26 mouse cellular contexts compared by ENCODE assay signal in genomic region chr12:25676631-25677030, GRCm38 (mm10).
DNase-seq lines count a peak whose midpoint lies in the region; ATAC-seq and TF ChIP-seq lines count a peak whose summit lies in the region.
"Had no signal": no experiment of that assay in that cellular context is flagged by ENCODE, and none has a peak within 500 bp of the region (broad histone marks: within the 10 kb centered on the region; RNA-seq: fewer than 3 reads in every experiment).

No protein-coding gene starts in this region.

- no peak for ATAC-seq in forebrain, embryonic 14.5 days
- ATAC-seq in forebrain, embryonic 12.5 days (ENCODE audit: low FRiP score): no peak
- peak; percentile 43; the same call in 1 of the 2 replicates for ATAC-seq in forebrain, postnatal 0 days
- ATAC-seq: activated CD4-positive, CD25-positive, alpha-beta regulatory T cell, adult 4 months; hindbrain, embryonic 16.5 days; intestine, embryonic 15.5 days had no signal

- no peak overlapping the region for H3K4me2 ChIP-seq in forebrain, embryonic 14.5 days (ENCODE audit: low read length)
- H3K4me2 ChIP-seq in forebrain, embryonic 12.5 days: no peak overlapping the region
- no peak overlapping the region for H3K4me2 ChIP-seq in forebrain, postnatal 0 days (ENCODE audit: low read depth)
- H3K4me2 ChIP-seq: embryonic facial prominence, embryonic 12.5 days; embryonic facial prominence, embryonic 15.5 days; heart, embryonic 12.5 days; heart, embryonic 15.5 days; hindbrain, embryonic 13.5 days; intestine, embryonic 15.5 days had no signal

- H3K4me1 ChIP-seq in forebrain, embryonic 14.5 days (ENCODE audit: control insufficient read depth, insufficient read depth, low read length): no peaks in the 10 kb centered on the region
- H3K4me1 ChIP-seq in forebrain, embryonic 12.5 days: no peaks in the 10 kb centered on the region
- no peaks in the 10 kb centered on the region for H3K4me1 ChIP-seq in forebrain, postnatal 0 days (ENCODE audit: insufficient read depth)
- no peaks in the 10 kb centered on the region for H3K4me1 ChIP-seq in forebrain, embryonic 10.5 days
- H3K4me1 ChIP-seq: embryonic facial prominence, embryonic 12.5 days; embryonic facial prominence, embryonic 15.5 days; heart, embryonic 12.5 days; heart, embryonic 15.5 days; hindbrain, embryonic 10.5 days; hindbrain, embryonic 13.5 days; intestine, embryonic 15.5 days had no signal

- H3K27me3 ChIP-seq in forebrain, embryonic 14.5 days (replicated peaks; ENCODE audit: control insufficient read depth, insufficient read depth, low read length): no peaks in the 10 kb centered on the region
- no peaks in the 10 kb centered on the region for H3K27me3 ChIP-seq in forebrain, embryonic 12.5 days
- no peaks in the 10 kb centered on the region for H3K27me3 ChIP-seq in forebrain, postnatal 0 days (ENCODE audit: insufficient read depth, low read length)
- no peaks in the 10 kb centered on the region for H3K27me3 ChIP-seq in forebrain, embryonic 10.5 days (ENCODE audit: poor library complexity, severe bottlenecking)
- H3K27me3 ChIP-seq: embryonic facial prominence, embryonic 12.5 days; embryonic facial prominence, embryonic 15.5 days; heart, embryonic 12.5 days; heart, embryonic 15.5 days; hindbrain, embryonic 13.5 days; intestine, embryonic 15.5 days had no signal

- H3K27ac ChIP-seq in forebrain, embryonic 14.5 days (ENCODE audit: low read depth, low read length): no peak overlapping the region
- H3K27ac ChIP-seq in forebrain, embryonic 12.5 days: no peak overlapping the region
- 0 out of 2 replicates have a peak overlapping the region, but pooled peaks have one; percentile 40 for H3K27ac ChIP-seq in forebrain, postnatal 0 days (ENCODE audit: low read depth, low read length)
- no peak overlapping the region for H3K27ac ChIP-seq in forebrain, embryonic 10.5 days
- H3K27ac ChIP-seq: embryonic facial prominence, embryonic 12.5 days; embryonic facial prominence, embryonic 15.5 days; heart, embryonic 15.5 days; hindbrain, embryonic 10.5 days; hindbrain, embryonic 13.5 days; intestine, embryonic 15.5 days had no signal

- no peak for TF ChIP-seq CTCF in forebrain, postnatal 0 days (IDR thresholded peaks at IDR 0.05; ENCODE audit: low read depth)

- WGBS in forebrain, embryonic 14.5 days: 73% methylated on average over 11 of the region's 11 CpGs
- 83% methylated on average over 11 of the region's 11 CpGs for WGBS in forebrain, embryonic 12.5 days
- WGBS in forebrain, postnatal 0 days: 57% methylated on average over 11 of the region's 11 CpGs
- 93% methylated on average over 11 of the region's 11 CpGs for WGBS in forebrain, embryonic 10.5 days

- DNase-seq in forebrain, embryonic 14.5 days (ENCODE audit: low spot score): peak; percentile 59
- DNase-seq in forebrain, postnatal 0 days: peak; percentile 63
- DNase-seq in forebrain, embryonic 10.5 days (ENCODE audit: extremely low spot score, low spot score): no peak
- DNase-seq in testis, postnatal 10 days (ENCODE audit: low spot score): peak; percentile 1
- no peak for DNase-seq in testis, postnatal 14 days (ENCODE audit: low spot score)
- DNase-seq: adrenal gland, adult 8-10 months; adrenal gland, postnatal 25 days; cerebellum, adult 11 months; cerebellum, adult 2 months; cerebellum, adult 9-11 months; cerebellum, postnatal 25 days; gastrocnemius, postnatal 10 days; gastrocnemius, postnatal 36 days; heart, postnatal 10 days; heart, postnatal 36 days; kidney, adult 11 months had no signal

- H3K36me3 ChIP-seq in forebrain, embryonic 14.5 days (ENCODE audit: control insufficient read depth, insufficient read depth, low read length): no peaks in the 10 kb centered on the region
- no peaks in the 10 kb centered on the region for H3K36me3 ChIP-seq in forebrain, embryonic 12.5 days (replicated peaks)
- H3K36me3 ChIP-seq in forebrain, postnatal 0 days (ENCODE audit: insufficient read depth): no peaks in the 10 kb centered on the region
- no peaks in the 10 kb centered on the region for H3K36me3 ChIP-seq in forebrain, embryonic 10.5 days (replicated peaks)
- H3K36me3 ChIP-seq: embryonic facial prominence, embryonic 12.5 days; embryonic facial prominence, embryonic 15.5 days; heart, embryonic 12.5 days; heart, embryonic 15.5 days; hindbrain, embryonic 10.5 days; hindbrain, embryonic 13.5 days; intestine, embryonic 15.5 days had no signal

- no peak overlapping the region for H3K9ac ChIP-seq in forebrain, embryonic 14.5 days (ENCODE audit: low read length)
- no peak overlapping the region for H3K9ac ChIP-seq in forebrain, embryonic 12.5 days
- H3K9ac ChIP-seq in forebrain, postnatal 0 days: no peak overlapping the region
- H3K9ac ChIP-seq: embryonic facial prominence, embryonic 12.5 days; embryonic facial prominence, embryonic 15.5 days; heart, embryonic 12.5 days; heart, embryonic 15.5 days; hindbrain, embryonic 13.5 days; intestine, embryonic 15.5 days had no signal

- no peak overlapping the region for H3K4me3 ChIP-seq in forebrain, embryonic 14.5 days (ENCODE audit: low read depth, low read length)
- H3K4me3 ChIP-seq in forebrain, embryonic 12.5 days (replicated peaks): no peak overlapping the region
- no peak overlapping the region for H3K4me3 ChIP-seq in forebrain, postnatal 0 days (ENCODE audit: low read depth, low read length)
- no peak overlapping the region for H3K4me3 ChIP-seq in forebrain, embryonic 10.5 days
- H3K4me3 ChIP-seq: embryonic facial prominence, embryonic 12.5 days; embryonic facial prominence, embryonic 15.5 days; heart, embryonic 12.5 days; heart, embryonic 15.5 days; hindbrain, embryonic 10.5 days; hindbrain, embryonic 13.5 days; intestine, embryonic 15.5 days had no signal

- no peaks in the 10 kb centered on the region for H3K9me3 ChIP-seq in forebrain, embryonic 14.5 days (replicated peaks; ENCODE audit: control insufficient read depth, low read length)
- no peaks in the 10 kb centered on the region for H3K9me3 ChIP-seq in forebrain, embryonic 12.5 days
- H3K9me3 ChIP-seq in forebrain, postnatal 0 days (ENCODE audit: low read length): no peaks in the 10 kb centered on the region
- no peaks in the 10 kb centered on the region for H3K9me3 ChIP-seq in forebrain, embryonic 10.5 days
- H3K9me3 ChIP-seq: embryonic facial prominence, embryonic 12.5 days; embryonic facial prominence, embryonic 15.5 days; heart, embryonic 12.5 days; heart, embryonic 15.5 days; hindbrain, embryonic 10.5 days; hindbrain, embryonic 13.5 days; intestine, embryonic 15.5 days had no signal

Comparison
In these comparisons a context has a peak if more than half of its experiments do, and no peak if none do; other contexts are left out.
1. DNase-seq: peak in forebrain, embryonic 14.5 days (single experiment), forebrain, postnatal 0 days (single experiment) and testis, postnatal 10 days (single experiment); none in forebrain, embryonic 10.5 days (single experiment) and testis, postnatal 14 days (single experiment).